Mouse (Mus musculus): ENCODE results near the gene Noxo1. TPM values are rescaled to one million over a fixed set of nuclear protein-coding genes. Genes with fewer than 3 reads are reported as not detected.
"Not testable (repeated sequence)": the region's sequence is repeated elsewhere in the genome, so short reads cannot be mapped to it uniquely, and the experiment has no call there.

The Noxo1 gene
- polyA plus RNA-seq, 1 experiment = 2.5 TPM

- under 1% methylated on average over 61 of the region's 61 CpGs for WGBS
- H3K27ac ChIP-seq (ENCODE audit: control insufficient read depth, insufficient read depth, low read depth, low read length, poor library complexity) = peak overlapping the region; percentile 72
- TF ChIP-seq CTCF (IDR thresholded peaks at IDR 0.05; ENCODE audit: control insufficient read depth, insufficient read depth, low read length) (no peak), POLR2A (IDR thresholded peaks at IDR 0.05; ENCODE audit: borderline replicate concordance, control insufficient read depth, low read depth, low read length) (peak; percentile 94; the same call in 1 of the 2 replicates)
- H3K4me1 ChIP-seq (ENCODE audit: control insufficient read depth, insufficient read depth, low read length) = no peaks in the 10 kb centered on the region; the same call in 1 of the 2 replicates
- H3K4me3 ChIP-seq (replicated peaks; ENCODE audit: control insufficient read depth, low read depth, low read length) = peak overlapping the region; percentile 77
Observed at GRCm38 (mm10) chr17:24719494-24720222, 23.6 kb downstream of the Noxo1 start.

- H3K4me1 ChIP-seq (ENCODE audit: control insufficient read depth, insufficient read depth, low read length); H3K27ac ChIP-seq (ENCODE audit: control insufficient read depth, insufficient read depth, low read depth, low read length, poor library complexity): not testable (repeated sequence)
- WGBS = 2% methylated on average over 11 of the region's 11 CpGs
- peak overlapping the region; percentile 48 for H3K4me3 ChIP-seq (replicated peaks; ENCODE audit: control insufficient read depth, low read depth, low read length)
Observed at GRCm38 (mm10) chr17:24720616-24721015, 24.6 kb downstream of the Noxo1 start.

- H3K4me1 ChIP-seq (ENCODE audit: control insufficient read depth, insufficient read depth, low read length); H3K27ac ChIP-seq (ENCODE audit: control insufficient read depth, insufficient read depth, low read depth, low read length, poor library complexity): not testable (repeated sequence)
- H3K4me3 ChIP-seq (replicated peaks; ENCODE audit: control insufficient read depth, low read depth, low read length) = peak overlapping the region; percentile 13
- WGBS = 46% methylated on average over 7 of the region's 7 CpGs
Observed at GRCm38 (mm10) chr17:24721383-24721955, 25.4 kb downstream of the Noxo1 start.

GRCm38 (mm10) chr17:24722220-24722924 is 26.3 kb downstream of the Noxo1 start:
- Histone ChIP-seq H3K4me3 (replicated peaks; ENCODE audit: control insufficient read depth, low read depth, low read length) (no peak overlapping the region), H3K4me1 (ENCODE audit: control insufficient read depth, insufficient read depth, low read length) (no peaks in the 10 kb centered on the region; the same call in 1 of the 2 replicates), H3K27ac (ENCODE audit: control insufficient read depth, insufficient read depth, low read depth, low read length, poor library complexity) (no peak overlapping the region)
- WGBS = 64% methylated on average over 13 of the region's 13 CpGs
- TF ChIP-seq CTCF (IDR thresholded peaks at IDR 0.05; ENCODE audit: control insufficient read depth, insufficient read depth, low read length) = no peak
- TF ChIP-seq POLR2A (IDR thresholded peaks at IDR 0.05; ENCODE audit: borderline replicate concordance, control insufficient read depth, low read depth, low read length) = no peak

GRCm38 (mm10) chr17:24723122-24723880 is 27.3 kb downstream of the Noxo1 start:
- 2% methylated on average over 12 of the region's 12 CpGs for WGBS
- Histone ChIP-seq H3K4me3 (replicated peaks; ENCODE audit: control insufficient read depth, low read depth, low read length) (peak overlapping the region; percentile 94), H3K4me1 (ENCODE audit: control insufficient read depth, insufficient read depth, low read length) (no peaks in the 10 kb centered on the region; the same call in 1 of the 2 replicates), H3K27ac (ENCODE audit: control insufficient read depth, insufficient read depth, low read depth, low read length, poor library complexity) (0 out of 2 replicates have a peak overlapping the region, but pooled peaks have one; percentile 57)
- TF ChIP-seq POLR2A (IDR thresholded peaks at IDR 0.05; ENCODE audit: borderline replicate concordance, control insufficient read depth, low read depth, low read length) (no peak), CTCF (IDR thresholded peaks at IDR 0.05; ENCODE audit: control insufficient read depth, insufficient read depth, low read length) (no peak)

- H3K4me1 ChIP-seq (ENCODE audit: control insufficient read depth, insufficient read depth, low read length) = no peaks in the 10 kb centered on the region; the same call in 1 of the 2 replicates
- WGBS = under 1% methylated on average over 15 of the region's 15 CpGs
- TF ChIP-seq POLR2A (IDR thresholded peaks at IDR 0.05; ENCODE audit: borderline replicate concordance, control insufficient read depth, low read depth, low read length) (no peak), CTCF (IDR thresholded peaks at IDR 0.05; ENCODE audit: control insufficient read depth, insufficient read depth, low read length) (no peak)
- H3K27ac ChIP-seq (ENCODE audit: control insufficient read depth, insufficient read depth, low read depth, low read length, poor library complexity) = peak overlapping the region; percentile 57
- peak overlapping the region; percentile 94 for H3K4me3 ChIP-seq (replicated peaks; ENCODE audit: control insufficient read depth, low read depth, low read length)
Observed at GRCm38 (mm10) chr17:24723881-24724180, 27.8 kb downstream of the Noxo1 start.

GRCm38 (mm10) chr17:24724184-24724583 is 28.1 kb downstream of the Noxo1 start, which contains the start of gene Ndufb10:
Gene Ndufb10 (minus strand): TSS chr17:24724478.
- H3K4me3 ChIP-seq (replicated peaks; ENCODE audit: control insufficient read depth, low read depth, low read length) = peak within 1 kb of the TSS; percentile 94
- H3K4me1 ChIP-seq (ENCODE audit: control insufficient read depth, insufficient read depth, low read length) = no peaks in the 10 kb centered on the region; the same call in 1 of the 2 replicates
- WGBS = under 1% methylated on average over 30 of the region's 30 CpGs
- TF ChIP-seq POLR2A (IDR thresholded peaks at IDR 0.05; ENCODE audit: borderline replicate concordance, control insufficient read depth, low read depth, low read length) = peak; percentile 95
- TF ChIP-seq CTCF (IDR thresholded peaks at IDR 0.05; ENCODE audit: control insufficient read depth, insufficient read depth, low read length) = peak; percentile 98
- H3K27ac ChIP-seq (ENCODE audit: control insufficient read depth, insufficient read depth, low read depth, low read length, poor library complexity) = peak within 1 kb of the TSS; percentile 57
